Mouse (Mus musculus) G1E (cell line): ENCODE results near the gene Yjefn3.

ENCODE experiments used
- CTCF ChIP-seq: IDR thresholded peaks from 2 replicates; pipeline ENCODE4 v1.5.1; 2012; ENCODE audit warnings: low read depth, low read length, inconsistent platforms, mixed read lengths
- GATA1 ChIP-seq: IDR thresholded peaks from 2 replicates; pipeline ENCODE4 v1.6.1; 2012; ENCODE audit warnings: borderline replicate concordance, low read length, inconsistent platforms, mixed read lengths
- GATA2 ChIP-seq: IDR thresholded peaks from 2 replicates; pipeline ENCODE4 v1.6.1; 2012; ENCODE audit warnings: low read depth, low read length, inconsistent platforms, borderline replicate concordance
- TAL1 ChIP-seq: conservative IDR thresholded peaks from 2 replicates; pipeline ENCODE4 v1.6.1; 2012; ENCODE audit warnings: low read depth, low read length, inconsistent platforms, mixed read lengths

GRCm38 (mm10) chr8:69848951-69849350 is 53.6 kb downstream of the Yjefn3 start:
- TF ChIP-seq CTCF, result no peak
- TF ChIP-seq GATA1, result no peak
- TF ChIP-seq TAL1, result no peak
- no peak for TF ChIP-seq GATA2
